8 mouse cellular contexts compared by ENCODE assay signal in the genomic region with DNA sequence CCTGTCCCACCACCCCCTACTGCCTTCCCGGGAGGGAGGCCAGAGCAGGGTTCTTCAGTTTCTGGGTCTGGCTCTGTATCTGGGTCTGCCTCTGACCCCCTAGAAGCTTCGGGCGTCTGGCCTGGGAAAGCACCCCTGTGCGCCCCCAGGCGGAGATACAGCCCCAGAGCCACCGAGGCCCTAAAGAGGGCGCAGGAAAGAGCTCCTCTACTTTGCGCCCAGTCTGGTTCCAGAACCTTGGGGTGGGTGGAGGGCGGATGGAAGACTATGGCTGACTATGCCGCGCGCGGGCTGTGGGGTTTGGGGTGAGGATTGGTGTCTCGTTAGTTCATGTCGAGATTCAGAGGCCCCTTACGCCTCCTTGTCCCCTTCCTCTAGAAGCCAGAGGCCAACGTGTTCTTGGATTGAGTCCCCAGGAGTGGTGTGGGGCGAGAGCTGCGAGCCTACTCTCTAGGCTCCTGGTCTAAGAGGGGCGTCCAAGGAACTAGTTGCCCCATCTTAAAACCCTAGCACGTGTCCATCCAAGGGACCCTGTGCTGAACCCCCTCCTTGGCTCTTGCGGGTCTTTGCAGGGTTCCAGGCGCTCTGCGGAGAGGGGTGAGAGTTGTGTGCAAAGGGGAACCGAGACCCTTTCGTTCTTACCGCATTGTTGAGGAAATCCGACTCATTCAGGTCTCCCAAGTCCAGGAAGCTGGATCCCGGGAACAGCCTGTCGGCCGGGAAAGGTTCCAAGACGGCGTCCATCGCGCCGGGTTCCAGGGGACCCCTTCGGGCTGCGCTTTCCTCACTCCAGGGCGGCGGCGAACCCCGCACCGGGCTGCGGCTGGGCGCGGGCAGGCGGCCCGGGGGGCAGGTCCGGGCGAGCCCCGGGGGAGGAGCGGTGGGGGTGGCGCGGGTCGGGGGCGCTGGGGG. TPM values are rescaled to one million over a fixed set of nuclear protein-coding genes. Genes with fewer than 3 reads are reported as not detected.
DNase-seq lines count a peak whose midpoint lies in the region; ATAC-seq and TF ChIP-seq lines count a peak whose summit lies in the region.

No protein-coding gene starts in this region.

- peak overlapping the region; percentile 74 for H3K9ac ChIP-seq in hindbrain, embryonic 16.5 days (ENCODE audit: low read depth, low read length)
- H3K9ac ChIP-seq in liver, postnatal 0 days (replicated peaks), result peak overlapping the region; percentile 44
- H3K9ac ChIP-seq in neural tube, embryonic 15.5 days (replicated peaks), result peak overlapping the region; percentile 52

- 0 out of 2 replicates have a peak overlapping the region, but pooled peaks have one; percentile 7 for H3K27ac ChIP-seq in hindbrain, embryonic 16.5 days (ENCODE audit: low read depth, low read length)
- H3K27ac ChIP-seq in liver, postnatal 0 days (ENCODE audit: low read depth), result no peak overlapping the region
- no peak overlapping the region for H3K27ac ChIP-seq in neural tube, embryonic 15.5 days (replicated peaks)

- peak; percentile 46; the same call in 1 of the 2 replicates for ATAC-seq in hindbrain, embryonic 16.5 days
- no peak; the same call in 1 of the 2 replicates for ATAC-seq in liver, postnatal 0 days
- peak; percentile 54; the same call in 1 of the 2 replicates for ATAC-seq in neural tube, embryonic 15.5 days (ENCODE audit: low FRiP score)
- ATAC-seq in erythroid progenitor cell, adult 5-6 weeks (replicated peaks; ENCODE audit: low FRiP score, poor library complexity, severe bottlenecking), result no peak

- DNase-seq in lung, adult 18-20 months, result peak; percentile 62 to 72
- no peak for DNase-seq in lung, postnatal 25 days (ENCODE audit: low spot score)
- DNase-seq in adrenal gland, postnatal 10 days, result peak; percentile 62
- DNase-seq in forelimb bud, embryonic 11.5 days (ENCODE audit: low read depth, low spot score), result peak; percentile 19
- peak; percentile 46 for DNase-seq in liver, postnatal 0 days

- H3K4me3 ChIP-seq in hindbrain, embryonic 16.5 days (ENCODE audit: low read length), result peak overlapping the region; percentile 74
- peak overlapping the region; percentile 61 for H3K4me3 ChIP-seq in liver, postnatal 0 days (ENCODE audit: low read depth, low read length)
- peak overlapping the region; percentile 53 for H3K4me3 ChIP-seq in neural tube, embryonic 15.5 days (replicated peaks)

- H3K4me2 ChIP-seq in hindbrain, embryonic 16.5 days (ENCODE audit: low read length), result peak overlapping the region; percentile 99
- peak overlapping the region; percentile 93 for H3K4me2 ChIP-seq in liver, postnatal 0 days (ENCODE audit: low read depth, low read length)
- H3K4me2 ChIP-seq in neural tube, embryonic 15.5 days, result peak overlapping the region; percentile 79

- H3K36me3 ChIP-seq in hindbrain, embryonic 16.5 days (ENCODE audit: control insufficient read depth, insufficient read depth, low read length), result no peaks in the 10 kb centered on the region
- no peaks in the 10 kb centered on the region for H3K36me3 ChIP-seq in liver, postnatal 0 days (replicated peaks; ENCODE audit: insufficient read depth, low read length)
- H3K36me3 ChIP-seq in neural tube, embryonic 15.5 days, result no peaks in the 10 kb centered on the region

- H3K27me3 ChIP-seq in hindbrain, embryonic 16.5 days (replicated peaks; ENCODE audit: control insufficient read depth, insufficient read depth, low read length), result peaks cover 4% of the 10 kb centered on the region
- H3K27me3 ChIP-seq in liver, postnatal 0 days (ENCODE audit: insufficient read depth, low read length), result peaks cover 26% of the 10 kb centered on the region
- H3K27me3 ChIP-seq in neural tube, embryonic 15.5 days (replicated peaks), result peaks cover 19% of the 10 kb centered on the region

- no peaks in the 10 kb centered on the region for H3K9me3 ChIP-seq in hindbrain, embryonic 16.5 days (ENCODE audit: control insufficient read depth, low read length)
- no peaks in the 10 kb centered on the region for H3K9me3 ChIP-seq in liver, postnatal 0 days (ENCODE audit: low read length)
- no peaks in the 10 kb centered on the region for H3K9me3 ChIP-seq in neural tube, embryonic 15.5 days (replicated peaks)

- H3K4me1 ChIP-seq in hindbrain, embryonic 16.5 days (ENCODE audit: control insufficient read depth, insufficient read depth, low read depth, low read length), result peaks cover 8% of the 10 kb centered on the region
- peaks cover 7% of the 10 kb centered on the region for H3K4me1 ChIP-seq in liver, postnatal 0 days (ENCODE audit: insufficient read depth)
- peaks cover 15% of the 10 kb centered on the region; the same call in 1 of the 2 replicates for H3K4me1 ChIP-seq in neural tube, embryonic 15.5 days

- WGBS in hindbrain, embryonic 16.5 days, result 3% methylated on average over 49 of the region's 56 CpGs
- 4% methylated on average over 55 of the region's 56 CpGs for WGBS in liver, postnatal 0 days (ENCODE audit: insufficient replicate concordance)
- WGBS in neural tube, embryonic 15.5 days, result 6% methylated on average over 45 of the region's 56 CpGs

- TF ChIP-seq CTCF in liver, postnatal 0 days (IDR thresholded peaks at IDR 0.05; ENCODE audit: low read depth), result peak; percentile 57

- no peak for TF ChIP-seq EP300 in liver, postnatal 0 days (IDR thresholded peaks at IDR 0.05; ENCODE audit: low read depth)

RNA-seq across cellular contexts. Expression of gene Creb3l1, which starts 0.7 kb away (rescaled TPM):
- 10 to 100 TPM; 11.7 to 16.7 TPM for total RNA-seq in adrenal gland, postnatal 10 days (2021)
- 2.7 and 4.0 TPM in 2 replicates for polyA plus RNA-seq in hindbrain, embryonic 16.5 days (2015; fragmentation: Nextera tagmentation; extraction: Ambion mirVana)
- polyA plus RNA-seq in liver, postnatal 0 days (2015; fragmentation: Nextera tagmentation; extraction: Ambion mirVana), result 0.63 TPM in 2 replicates
- polyA plus RNA-seq in neural tube, embryonic 15.5 days (2015; fragmentation: Nextera tagmentation; extraction: Ambion mirVana), result 3.4 and 5.2 TPM in 2 replicates
- 1.4 TPM in 1 of 2 replicates, not detected in the other for total RNA-seq in erythroid progenitor cell, adult 5-6 weeks (2015; ENCODE audit: low replicate concordance)
- 0.08 and 0.51 TPM in 2 replicates for total RNA-seq in erythroid progenitor cell, adult 5-6 weeks (2017; ENCODE audit: low replicate concordance)

RNA-seq across cellular contexts. Expression of gene Dgkz, which starts 48.0 kb away (rescaled TPM):
- 10 to 100 TPM; 64.4 to 72.1 TPM for total RNA-seq in adrenal gland, postnatal 10 days (2021)
- 32.3 and 37.5 TPM in 2 replicates for polyA plus RNA-seq in hindbrain, embryonic 16.5 days (2015; fragmentation: Nextera tagmentation; extraction: Ambion mirVana)
- polyA plus RNA-seq in liver, postnatal 0 days (2015; fragmentation: Nextera tagmentation; extraction: Ambion mirVana), result 13.9 and 15.9 TPM in 2 replicates
- 34.8 and 45.9 TPM in 2 replicates for polyA plus RNA-seq in neural tube, embryonic 15.5 days (2015; fragmentation: Nextera tagmentation; extraction: Ambion mirVana)
- 25.6 and 54.1 TPM in 2 replicates for total RNA-seq in erythroid progenitor cell, adult 5-6 weeks (2015; ENCODE audit: low replicate concordance)
- 8.7 and 11.9 TPM in 2 replicates for total RNA-seq in erythroid progenitor cell, adult 5-6 weeks (2017; ENCODE audit: low replicate concordance)

Comparison
In these comparisons a context has a peak if more than half of its experiments do, and no peak if none do; other contexts are left out.
1. ATAC-seq: peak in hindbrain, embryonic 16.5 days (single experiment) and neural tube, embryonic 15.5 days (single experiment); none in liver, postnatal 0 days (single experiment) and erythroid progenitor cell, adult 5-6 weeks (single experiment).
2. Peak in every context shown above with its lines, with median percentiles within 50 percentile points of each other: H3K4me2 ChIP-seq, H3K4me3 ChIP-seq and H3K9ac ChIP-seq.